Mouse (Mus musculus): Measurements from ENCODE around the gene Col2a1.

DNA sequence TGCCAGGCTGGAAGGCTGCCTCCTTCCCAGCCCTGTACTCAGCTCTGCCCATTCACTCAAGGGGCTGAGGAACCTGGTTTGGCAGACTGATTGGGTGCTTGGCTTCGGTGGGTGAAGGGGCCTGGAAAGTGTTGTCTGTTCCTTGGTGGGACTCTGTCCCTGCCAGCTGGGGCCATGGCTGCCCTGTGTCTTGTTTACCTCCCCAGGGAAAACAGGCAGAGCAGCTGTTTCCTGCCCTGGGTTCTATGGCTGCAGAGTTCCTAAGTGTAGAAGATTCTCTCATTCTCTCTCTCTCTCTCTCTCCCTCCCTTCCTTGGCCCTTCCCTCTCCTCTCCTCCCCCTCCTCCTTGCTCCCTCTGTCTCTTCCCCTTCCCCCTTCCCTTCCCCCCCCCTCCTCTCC lies 49.2 kb downstream of the Col2a1 start:
- TF ChIP-seq CTCF (IDR thresholded peaks at IDR 0.05; ENCODE audit: borderline replicate concordance, insufficient read depth, low read length) (no peak), POLR2A (IDR thresholded peaks at IDR 0.05; ENCODE audit: low read depth, low read length) (no peak)

Measured in embryonic fibroblast, embryonic 13.5 days (primary cell).